Mouse (Mus musculus) small intestine, adult 2 months (tissue): Measurements from ENCODE around the gene Cirbp. TPM values are rescaled to one million over a fixed set of nuclear protein-coding genes. Genes with fewer than 3 reads are reported as not detected.
A peak's percentile ranks its signal among the peaks of the same experiment; 100 is the strongest.

Source experiments
- H3K27ac ChIP-seq: fragments of 200-500 bp; 2 replicates; pipeline ENCODE4 v1.5.1; 2012; ENCODE audit warnings: low read depth, low read length, control low read depth, inconsistent platforms; ENCODE audit not compliant: insufficient read depth
- H3K27me3 ChIP-seq: fragments of 200-500 bp; 2 replicates; pipeline ENCODE4 v1.6.1; 2012; ENCODE audit warnings: mild to moderate bottlenecking, moderate library complexity, low read length, inconsistent platforms; ENCODE audit not compliant: control insufficient read depth, insufficient read depth
- H3K36me3 ChIP-seq: fragments of 200-500 bp; 2 replicates; pipeline ENCODE4 v1.6.1; 2012; ENCODE audit warnings: mild to moderate bottlenecking, low read length, control low read depth, inconsistent platforms; ENCODE audit not compliant: control insufficient read depth, insufficient read depth
- H3K4me1 ChIP-seq: fragments of 200-500 bp; 2 replicates; pipeline ENCODE4 v1.6.1; 2012; ENCODE audit warnings: low read length, inconsistent platforms, mixed read lengths; ENCODE audit not compliant: control insufficient read depth, insufficient read depth, insufficient read length
- H3K4me3 ChIP-seq: fragments of 200-500 bp; 2 replicates; pipeline ENCODE4 v1.5.1; 2012; ENCODE audit warnings: low read depth, mild to moderate bottlenecking, control low read depth, inconsistent platforms, low read length, moderate library complexity
- CTCF ChIP-seq: fragments of 200-500 bp; IDR thresholded peaks from 2 replicates; pipeline ENCODE4 v1.5.1; 2012; ENCODE audit warnings: low read depth, mild to moderate bottlenecking, control low read depth, inconsistent platforms, low read length, moderate library complexity, mixed read lengths; ENCODE audit not compliant: insufficient replicate concordance, insufficient read length; ENCODE audit errors: extremely low read depth
- POLR2A ChIP-seq: fragments of 200-500 bp; IDR thresholded peaks from 2 replicates; pipeline ENCODE4 v1.6.1; 2012; ENCODE audit warnings: low read depth, mild to moderate bottlenecking, control low read depth, inconsistent platforms, low read length, moderate library complexity
- WGBS: fragments of 180-500 bp; shearing (Covaris S2); methylation state at CpG from one replicate; pipeline ENCODE4 v1.1.7; 2018; 5-methylcytosine and 5-hydroxymethylcytosine counted together
- polyA plus RNA-seq: library from polyadenylated mRNA; depleted of rRNA; stranded (reverse); fragments of >200 nt; gene quantifications from 2 replicates; pipeline ENCODE4 v1.2.3, GENCODE M21; 2012

Gene Cirbp
- polyA plus RNA-seq, 1 experiment: 48.0 TPM

DNA sequence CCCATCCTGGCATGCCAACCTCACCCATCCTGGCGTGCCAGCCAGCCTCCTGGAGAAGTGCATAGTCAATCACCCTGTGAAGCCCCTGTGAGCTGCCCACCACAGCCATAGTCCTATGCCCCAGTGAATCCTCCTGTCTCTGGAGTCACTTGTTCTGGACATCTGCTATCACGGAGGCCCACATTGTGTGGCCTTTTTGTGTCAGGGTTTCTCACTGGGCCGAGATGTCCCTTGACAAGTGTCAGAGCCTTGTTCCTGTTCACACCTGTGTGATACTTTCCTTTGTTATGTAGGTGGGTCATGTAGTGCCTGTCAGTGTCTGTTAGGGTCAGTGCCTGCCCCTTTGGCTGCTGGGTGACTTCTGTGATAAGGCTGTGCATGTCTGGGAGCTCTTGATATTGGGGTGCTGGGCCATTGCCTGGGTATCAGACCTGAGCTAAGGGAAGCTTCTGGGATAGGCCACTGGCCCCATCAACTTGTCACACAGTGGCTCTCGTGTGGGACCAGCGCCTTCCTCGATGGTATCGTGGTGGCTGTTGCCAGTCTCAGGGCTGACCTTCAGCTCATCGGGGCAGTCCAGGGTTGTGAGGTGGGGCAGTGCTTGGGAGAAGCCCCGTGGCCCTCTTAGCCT lies 41.7 kb upstream of the Cirbp start:
- H3K36me3 ChIP-seq: peaks cover 50% of the 10 kb centered on the region

DNA sequence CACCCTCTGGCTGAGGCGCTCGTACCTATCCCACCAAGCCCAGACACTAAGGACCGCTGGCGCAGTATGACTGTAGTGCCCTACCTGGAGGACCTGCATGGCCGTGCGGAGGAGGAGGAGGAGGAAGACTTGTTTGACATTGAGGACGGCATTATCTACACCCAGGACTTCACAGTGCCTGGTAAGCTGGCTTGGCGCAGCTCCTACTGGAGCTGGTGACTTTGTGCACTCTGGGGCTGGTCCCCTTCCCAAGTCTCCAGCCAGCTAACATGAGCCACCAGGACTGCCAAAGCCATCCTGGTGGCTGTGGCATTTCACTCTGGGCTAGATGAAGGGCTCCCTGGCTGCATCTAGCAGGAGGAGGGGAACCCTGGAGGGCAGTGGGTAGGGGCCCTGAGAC lies 37.9 kb upstream of the Cirbp start:
- H3K4me1 ChIP-seq: peaks cover 13% of the 10 kb centered on the region
- no peak for TF ChIP-seq CTCF
- no peak for TF ChIP-seq POLR2A
- WGBS: 96% methylated on average over 8 of the region's 8 CpGs
- H3K27ac ChIP-seq: no peak overlapping the region
- H3K4me3 ChIP-seq: no peak overlapping the region
- no peaks in the 10 kb centered on the region for H3K27me3 ChIP-seq
- H3K36me3 ChIP-seq: peaks cover 61% of the 10 kb centered on the region

More for the DNA sequence above, 41.7 kb upstream of the Cirbp start:
- no peak overlapping the region for H3K4me3 ChIP-seq
- no peaks in the 10 kb centered on the region for H3K27me3 ChIP-seq
- H3K4me1 ChIP-seq: peaks cover 3% of the 10 kb centered on the region; the same call in 1 of the 2 replicates
- H3K27ac ChIP-seq: no peak overlapping the region
- TF ChIP-seq CTCF: no peak
- no peak for TF ChIP-seq POLR2A
- WGBS: 86% methylated on average over 9 of the region's 9 CpGs

DNA sequence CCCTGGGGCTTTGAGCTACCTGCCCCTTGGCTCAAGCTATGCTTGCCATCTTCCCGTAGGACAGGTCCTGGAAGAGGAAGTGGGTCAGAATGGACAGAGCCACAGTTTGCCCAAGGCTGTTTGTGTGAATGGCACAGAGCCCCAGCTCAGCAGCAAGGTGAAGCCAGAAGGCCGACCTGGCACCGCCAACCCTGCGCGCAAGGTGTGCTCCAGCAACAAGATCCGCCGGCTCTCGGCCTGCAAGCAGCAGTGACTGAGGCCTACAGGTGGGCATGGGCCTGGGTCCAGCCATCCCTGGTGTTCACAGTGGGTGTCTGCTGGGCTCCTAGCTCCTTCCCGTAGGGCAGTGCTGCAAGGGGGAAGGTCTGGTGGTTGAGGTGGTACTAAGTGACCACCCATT lies 35.9 kb upstream of the Cirbp start:
- Histone ChIP-seq H3K27ac (no peak overlapping the region), H3K4me1 (peaks cover 13% of the 10 kb centered on the region), H3K4me3 (no peak overlapping the region), H3K36me3 (peaks cover 59% of the 10 kb centered on the region), H3K27me3 (no peaks in the 10 kb centered on the region)
- WGBS: 58% methylated on average over 9 of the region's 9 CpGs
- TF ChIP-seq CTCF (no peak), POLR2A (no peak)

DNA sequence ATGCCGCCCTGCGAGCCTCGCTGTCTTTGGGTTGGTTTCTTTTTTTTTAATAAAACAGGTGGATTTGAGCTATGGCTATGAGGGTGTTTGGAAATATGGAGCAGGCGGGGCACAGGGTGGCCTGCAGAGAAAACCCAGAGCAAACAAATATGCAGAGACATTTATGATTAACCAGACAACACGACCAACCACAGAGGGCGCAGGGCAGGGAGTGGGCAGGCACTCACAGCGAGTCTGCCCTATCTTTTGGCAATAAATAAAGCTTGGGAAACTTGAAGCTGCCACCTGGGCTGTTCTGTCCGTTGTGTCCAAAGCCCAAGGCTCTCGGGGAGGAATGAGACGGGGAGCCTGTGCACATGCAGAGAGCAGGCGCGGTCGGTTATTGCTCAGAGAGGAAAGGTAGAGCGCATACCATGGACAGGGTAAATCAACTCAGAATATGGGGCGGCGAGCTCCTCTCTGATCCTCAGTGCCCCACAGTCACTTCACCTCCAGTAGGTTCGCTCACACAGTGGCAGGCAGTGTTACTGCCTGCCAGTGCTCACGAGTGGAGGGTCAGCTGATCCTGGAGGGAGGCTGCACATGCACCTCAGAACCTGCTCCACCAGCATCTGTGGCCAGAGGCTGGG lies 35.3 kb upstream of the Cirbp start:
- Histone ChIP-seq H3K36me3 (peaks cover 57% of the 10 kb centered on the region), H3K4me1 (peaks cover 13% of the 10 kb centered on the region), H3K4me3 (no peak overlapping the region), H3K27me3 (no peaks in the 10 kb centered on the region), H3K27ac (no peak overlapping the region)
- TF ChIP-seq CTCF (peak; percentile 9; the same call in 1 of the 2 replicates), POLR2A (no peak)
- 35% methylated on average over 18 of the region's 18 CpGs for WGBS

DNA sequence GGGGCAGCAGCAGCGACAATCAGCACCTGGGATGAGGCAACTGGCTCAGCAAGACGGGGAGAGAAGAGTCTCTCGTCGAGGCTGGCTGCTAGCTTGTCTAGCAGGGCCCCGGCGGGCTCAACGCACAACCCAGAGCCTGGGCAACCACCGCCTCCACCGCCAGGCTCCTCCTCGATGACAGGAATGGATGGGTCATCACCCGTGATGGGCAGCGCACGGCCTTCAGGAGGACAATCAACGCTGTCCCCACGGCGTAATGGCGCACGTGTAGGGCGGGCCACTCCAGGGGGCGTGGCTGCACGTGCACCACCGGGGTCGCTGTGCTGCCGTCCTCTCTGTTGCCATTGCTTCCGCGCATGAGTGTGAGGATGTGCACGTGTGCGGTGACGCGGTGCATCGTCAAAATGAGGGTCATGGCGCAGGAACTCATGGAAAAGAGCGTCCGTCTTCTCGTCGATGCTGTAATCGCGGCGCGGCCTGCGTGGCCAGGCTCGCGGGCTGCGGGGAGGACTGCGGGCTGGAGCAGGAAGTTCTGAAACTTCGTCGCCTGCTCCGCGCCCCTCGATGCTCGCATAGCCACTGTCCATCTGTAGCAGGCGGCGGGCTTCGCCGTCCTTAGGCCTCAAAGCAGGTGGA lies 34.4 kb upstream of the Cirbp start:
- H3K27me3 ChIP-seq: no peaks in the 10 kb centered on the region
- no peak overlapping the region for H3K4me3 ChIP-seq
- H3K36me3 ChIP-seq: peaks cover 48% of the 10 kb centered on the region
- WGBS: 78% methylated on average over 55 of the region's 55 CpGs
- H3K4me1 ChIP-seq: peaks cover 13% of the 10 kb centered on the region
- TF ChIP-seq POLR2A: no peak
- no peak for TF ChIP-seq CTCF
- no peak overlapping the region for H3K27ac ChIP-seq

DNA sequence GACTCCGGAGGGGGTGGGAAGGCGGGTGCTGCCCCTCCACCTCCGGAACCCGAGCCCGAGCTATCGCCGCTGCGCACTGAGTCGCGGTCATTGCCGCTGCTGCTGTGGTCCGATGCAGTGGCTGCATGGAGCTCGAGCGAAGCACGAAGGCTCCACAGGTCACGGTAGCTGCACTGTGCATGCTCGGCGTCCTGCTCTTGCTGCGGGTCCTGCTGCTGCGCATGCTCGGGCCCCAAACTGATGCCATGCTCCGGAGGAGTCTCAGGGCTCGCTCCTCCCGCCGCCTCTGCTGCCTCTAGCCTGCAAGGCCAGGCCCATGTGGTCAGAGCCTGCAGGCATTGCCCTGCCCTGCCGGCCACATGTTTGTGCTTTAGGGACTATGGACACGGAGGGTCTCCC lies 33.8 kb upstream of the Cirbp start:
- Histone ChIP-seq H3K4me3 (no peak overlapping the region), H3K36me3 (peaks cover 43% of the 10 kb centered on the region), H3K27ac (no peak overlapping the region), H3K4me1 (peaks cover 13% of the 10 kb centered on the region), H3K27me3 (0 out of 2 replicates have a peak, but pooled peaks cover under 1% of the 10 kb centered on the region)
- WGBS: 92% methylated on average over 27 of the region's 27 CpGs
- TF ChIP-seq CTCF (no peak), POLR2A (no peak)

DNA sequence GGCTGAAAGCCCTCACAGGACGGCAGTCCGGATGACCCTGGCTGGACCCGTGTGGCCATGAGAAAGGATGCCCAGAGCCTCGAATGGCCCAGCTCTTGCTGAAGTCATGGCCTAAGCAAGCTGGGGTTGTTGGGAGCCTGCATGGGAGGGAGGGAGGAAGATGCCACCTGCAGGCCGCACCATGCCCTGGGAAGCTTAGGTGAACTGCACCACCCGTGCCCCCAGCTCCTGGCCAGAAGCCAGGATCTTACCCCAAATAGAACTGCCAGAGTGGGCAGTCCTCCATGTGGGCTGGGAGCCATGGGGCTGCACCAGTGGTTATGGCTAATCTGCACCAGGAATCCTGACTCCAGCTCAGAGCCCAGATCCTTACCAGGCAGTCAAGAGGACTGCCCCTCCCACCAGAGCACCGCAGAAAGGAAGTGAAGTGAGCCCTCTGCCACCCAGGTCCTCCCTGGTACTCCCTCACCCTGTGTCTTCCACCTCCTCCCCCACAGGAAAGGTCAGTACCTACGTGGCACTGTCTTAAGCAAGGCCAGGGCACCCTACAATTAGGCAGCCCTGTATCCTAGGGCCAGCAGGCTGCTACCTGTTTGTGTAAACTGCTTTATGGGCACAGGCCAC lies 32.4 kb upstream of the Cirbp start:
- H3K4me1 ChIP-seq: peaks cover 18% of the 10 kb centered on the region
- 57% methylated on average over 8 of the region's 8 CpGs for WGBS
- no peak overlapping the region for H3K27ac ChIP-seq
- TF ChIP-seq CTCF (peak; percentile 11; the same call in 1 of the 2 replicates), POLR2A (no peak)
- peaks cover 9% of the 10 kb centered on the region; the same call in 1 of the 2 replicates for H3K27me3 ChIP-seq
- no peak overlapping the region for H3K4me3 ChIP-seq
- H3K36me3 ChIP-seq: peaks cover 30% of the 10 kb centered on the region
